In the genomic region with DNA sequence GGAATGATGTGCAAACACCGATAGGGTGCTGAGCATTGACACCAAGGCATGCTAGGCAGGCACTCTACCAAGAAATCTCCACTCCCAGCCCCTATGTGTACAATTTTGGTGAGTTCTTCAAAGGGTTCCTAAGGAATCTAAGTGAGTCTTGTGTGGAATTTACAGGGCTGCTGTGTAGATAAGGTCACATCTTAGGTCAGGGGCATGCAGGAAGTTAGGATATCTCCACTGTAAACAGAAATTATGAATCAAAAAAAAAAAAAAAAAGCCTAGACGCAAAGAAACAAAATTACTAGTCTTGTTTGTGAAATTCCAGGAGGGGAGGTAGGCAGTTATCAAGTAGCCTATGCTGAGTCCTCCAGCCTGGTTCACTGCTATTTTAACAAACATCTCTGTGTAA, we compare ENCODE assay signal across 20 mouse cellular contexts.
"Had no signal": no experiment of that assay in that cellular context is flagged by ENCODE, and none has a peak within 500 bp of the region (broad histone marks: within the 10 kb centered on the region; RNA-seq: fewer than 3 reads in every experiment).

No protein-coding gene starts in this region.

- H3K9ac ChIP-seq: lung, embryonic 14.5 days; midbrain, embryonic 12.5 days; neural tube, embryonic 13.5 days; neural tube, embryonic 15.5 days had no signal

- H3K4me1 ChIP-seq: midbrain, embryonic 10.5 days; midbrain, embryonic 12.5 days; neural tube, embryonic 13.5 days; neural tube, embryonic 15.5 days had no signal

- H3K4me2 ChIP-seq: liver, embryonic 11.5 days; lung, embryonic 14.5 days; midbrain, embryonic 12.5 days; neural tube, embryonic 13.5 days; neural tube, embryonic 15.5 days had no signal

- H3K4me3 ChIP-seq: midbrain, embryonic 10.5 days; midbrain, embryonic 12.5 days; myocyte; neural tube, embryonic 13.5 days; neural tube, embryonic 15.5 days had no signal

- DNase-seq: lung, adult 18-20 months; lung, embryonic 14.5 days; lung, postnatal 14 days; lung, postnatal 36 days; midbrain, embryonic 14.5 days; retina, postnatal 1 day; right cerebral cortex, adult 18-20 months; right cerebral cortex, postnatal 25 days; right cerebral cortex, postnatal 4 days; spleen, adult 18-20 months; thymus, adult 18-20 months; thymus, postnatal 14 days; thymus, postnatal 36 days had no signal

- ATAC-seq: midbrain, embryonic 16.5 days had no signal

- H3K9me3 ChIP-seq: midbrain, embryonic 10.5 days; midbrain, embryonic 12.5 days; neural tube, embryonic 13.5 days; neural tube, embryonic 15.5 days had no signal

- H3K27ac ChIP-seq: midbrain, embryonic 10.5 days; midbrain, embryonic 12.5 days; neural tube, embryonic 13.5 days; neural tube, embryonic 15.5 days had no signal

- H3K36me3 ChIP-seq: midbrain, embryonic 10.5 days; midbrain, embryonic 12.5 days; neural tube, embryonic 13.5 days; neural tube, embryonic 15.5 days had no signal

- H3K27me3 ChIP-seq: midbrain, embryonic 12.5 days; neural tube, embryonic 13.5 days; neural tube, embryonic 15.5 days had no signal
